Mouse (Mus musculus): ENCODE results near the gene Lrrc15. TPM values are rescaled to one million over a fixed set of nuclear protein-coding genes. Genes with fewer than 3 reads are reported as not detected.

Lrrc15 gene
- polyA plus RNA-seq, 1 experiment from 2014 or later: 2.7 TPM

DNA sequence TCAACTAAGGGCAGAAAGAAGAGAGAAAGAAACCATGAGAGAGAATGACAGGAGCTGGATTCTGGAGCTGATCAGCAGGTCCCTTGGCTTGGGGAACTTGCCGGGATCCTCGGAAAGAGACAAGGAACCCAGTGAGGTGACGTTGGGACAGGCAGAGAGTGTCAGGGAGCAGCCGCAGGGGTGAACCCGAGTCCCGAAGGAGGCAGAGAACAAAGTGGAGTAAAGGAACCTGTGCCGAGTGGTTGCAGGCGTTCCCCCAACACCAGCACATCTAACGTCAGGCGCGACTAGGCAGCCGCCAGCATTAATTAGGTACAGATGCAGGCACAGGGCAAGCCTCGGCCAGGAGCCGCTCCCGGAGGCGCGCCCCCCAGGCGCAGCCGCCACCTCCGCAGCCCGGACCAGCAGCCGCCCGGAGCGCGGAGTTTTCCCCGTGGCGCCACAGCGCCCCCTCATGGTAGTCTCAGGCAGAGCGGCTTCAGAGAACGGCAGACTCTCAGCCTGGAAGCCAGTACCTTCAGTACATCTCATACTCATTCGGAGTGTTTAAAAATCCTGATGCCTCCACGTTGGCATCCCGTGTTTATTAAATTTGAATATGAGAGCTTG lies 46.9 kb downstream of the Lrrc15 start:
- H3K4me3 ChIP-seq (ENCODE audit: low read depth, low read length): peak overlapping the region; percentile 28
- H3K36me3 ChIP-seq (ENCODE audit: control insufficient read depth, insufficient read depth, low read length): no peaks in the 10 kb centered on the region
- WGBS: under 1% methylated on average over 29 of the region's 33 CpGs
- peak; percentile 90 for DNase-seq (ENCODE audit: low spot score)
- peak overlapping the region; percentile 57 for H3K4me2 ChIP-seq (ENCODE audit: low read depth, low read length)
- peak; percentile 91 for ATAC-seq (ENCODE audit: low read depth)
- peaks cover 34% of the 10 kb centered on the region for H3K4me1 ChIP-seq (ENCODE audit: control insufficient read depth, insufficient read depth, low read length)
- H3K9ac ChIP-seq (ENCODE audit: low read depth, low read length): peak overlapping the region; percentile 28; the same call in 1 of the 2 replicates
- H3K27me3 ChIP-seq (replicated peaks; ENCODE audit: control insufficient read depth, insufficient read depth, low read length): no peaks in the 10 kb centered on the region
- peak overlapping the region; percentile 64 for H3K27ac ChIP-seq (replicated peaks; ENCODE audit: low read depth, low read length)
- H3K9me3 ChIP-seq (ENCODE audit: control insufficient read depth, low read length): no peaks in the 10 kb centered on the region

- Histone ChIP-seq H3K27ac (replicated peaks; ENCODE audit: low read depth, low read length) (peak overlapping the region; percentile 64; the same call in 1 of the 2 replicates), H3K36me3 (ENCODE audit: control insufficient read depth, insufficient read depth, low read length) (no peaks in the 10 kb centered on the region), H3K4me2 (ENCODE audit: low read depth, low read length) (peak overlapping the region; percentile 57; the same call in 1 of the 2 replicates), H3K4me3 (ENCODE audit: low read depth, low read length) (no peak overlapping the region), H3K9me3 (ENCODE audit: control insufficient read depth, low read length) (no peaks in the 10 kb centered on the region), H3K9ac (ENCODE audit: low read depth, low read length) (no peak overlapping the region), H3K27me3 (replicated peaks; ENCODE audit: control insufficient read depth, insufficient read depth, low read length) (no peaks in the 10 kb centered on the region), H3K4me1 (ENCODE audit: control insufficient read depth, insufficient read depth, low read length) (peaks cover 34% of the 10 kb centered on the region)
- 22% methylated on average over 2 of the region's 2 CpGs for WGBS
- ATAC-seq (ENCODE audit: low read depth) (no peak), DNase-seq (ENCODE audit: low spot score) (peak; percentile 55)
These were observed 47.5 kb downstream of the Lrrc15 start for GRCm38 (mm10) chr16:30235577-30235976.

- Histone ChIP-seq H3K9ac (ENCODE audit: low read depth, low read length) (no peak overlapping the region), H3K4me2 (ENCODE audit: low read depth, low read length) (no peak overlapping the region), H3K27me3 (replicated peaks; ENCODE audit: control insufficient read depth, insufficient read depth, low read length) (no peaks in the 10 kb centered on the region), H3K9me3 (ENCODE audit: control insufficient read depth, low read length) (no peaks in the 10 kb centered on the region), H3K4me3 (ENCODE audit: low read depth, low read length) (no peak overlapping the region), H3K4me1 (ENCODE audit: control insufficient read depth, insufficient read depth, low read length) (peaks cover 34% of the 10 kb centered on the region), H3K27ac (replicated peaks; ENCODE audit: low read depth, low read length) (no peak overlapping the region), H3K36me3 (ENCODE audit: control insufficient read depth, insufficient read depth, low read length) (no peaks in the 10 kb centered on the region)
- WGBS: 46% methylated on average over 12 of the region's 12 CpGs
- ATAC-seq (ENCODE audit: low read depth) (no peak), DNase-seq (ENCODE audit: low spot score) (no peak)
These were observed 48.2 kb downstream of the Lrrc15 start for GRCm38 (mm10) chr16:30234636-30235546.

DNA sequence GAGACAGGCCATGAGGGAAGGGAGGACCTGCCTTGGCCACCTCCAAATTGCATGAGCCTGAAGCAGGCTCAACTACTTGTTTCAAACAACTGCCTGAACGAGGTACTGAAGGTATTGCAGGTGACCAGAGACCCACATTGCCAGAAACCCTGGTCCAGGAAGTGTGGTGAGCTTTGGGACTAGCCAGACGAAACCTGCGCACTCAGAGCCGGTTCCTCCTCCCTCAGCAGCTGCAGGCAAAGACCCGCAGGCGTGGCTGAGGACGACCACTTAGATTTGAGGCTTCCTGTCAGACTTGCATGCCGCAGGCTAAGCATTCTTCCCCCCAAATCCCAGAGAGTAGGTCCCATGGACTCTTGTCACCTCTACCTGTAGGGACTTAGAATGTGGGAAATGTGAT lies 49.0 kb downstream of the Lrrc15 start:
- peaks cover 34% of the 10 kb centered on the region for H3K4me1 ChIP-seq (ENCODE audit: control insufficient read depth, insufficient read depth, low read length)
- no peak overlapping the region for H3K27ac ChIP-seq (replicated peaks; ENCODE audit: low read depth, low read length)
- 40% methylated on average over 8 of the region's 8 CpGs for WGBS
- no peaks in the 10 kb centered on the region for H3K9me3 ChIP-seq (ENCODE audit: control insufficient read depth, low read length)
- no peak overlapping the region for H3K4me2 ChIP-seq (ENCODE audit: low read depth, low read length)
- H3K36me3 ChIP-seq (ENCODE audit: control insufficient read depth, insufficient read depth, low read length): no peaks in the 10 kb centered on the region
- no peak overlapping the region for H3K9ac ChIP-seq (ENCODE audit: low read depth, low read length)
- no peak overlapping the region for H3K4me3 ChIP-seq (ENCODE audit: low read depth, low read length)
- no peak for ATAC-seq (ENCODE audit: low read depth)
- no peaks in the 10 kb centered on the region for H3K27me3 ChIP-seq (replicated peaks; ENCODE audit: control insufficient read depth, insufficient read depth, low read length)
- DNase-seq (ENCODE audit: low spot score): no peak

- no peaks in the 10 kb centered on the region for H3K9me3 ChIP-seq (ENCODE audit: control insufficient read depth, low read length)
- H3K9ac ChIP-seq (ENCODE audit: low read depth, low read length): no peak overlapping the region
- H3K27ac ChIP-seq (replicated peaks; ENCODE audit: low read depth, low read length): peak overlapping the region; percentile 31
- WGBS: 21% methylated on average over 13 of the region's 13 CpGs
- peaks cover 37% of the 10 kb centered on the region for H3K4me1 ChIP-seq (ENCODE audit: control insufficient read depth, insufficient read depth, low read length)
- ATAC-seq (ENCODE audit: low read depth) (peak; percentile 41), DNase-seq (ENCODE audit: low spot score) (peak; percentile 92)
- no peak overlapping the region for H3K4me3 ChIP-seq (ENCODE audit: low read depth, low read length)
- no peaks in the 10 kb centered on the region for H3K27me3 ChIP-seq (replicated peaks; ENCODE audit: control insufficient read depth, insufficient read depth, low read length)
- H3K4me2 ChIP-seq (ENCODE audit: low read depth, low read length): peak overlapping the region; percentile 16; the same call in 1 of the 2 replicates
- H3K36me3 ChIP-seq (ENCODE audit: control insufficient read depth, insufficient read depth, low read length): no peaks in the 10 kb centered on the region
These were observed 51.0 kb downstream of the Lrrc15 start for GRCm38 (mm10) chr16:30231882-30232604.

- H3K4me3 ChIP-seq (ENCODE audit: low read depth, low read length): no peak overlapping the region
- DNase-seq (ENCODE audit: low spot score) (no peak), ATAC-seq (ENCODE audit: low read depth) (peak; percentile 25; the same call in 1 of the 2 replicates)
- 44% methylated on average over 7 of the region's 7 CpGs for WGBS
- H3K9me3 ChIP-seq (ENCODE audit: control insufficient read depth, low read length): no peaks in the 10 kb centered on the region
- H3K27ac ChIP-seq (replicated peaks; ENCODE audit: low read depth, low read length): no peak overlapping the region
- peaks cover 19% of the 10 kb centered on the region; the same call in 1 of the 2 replicates for H3K4me1 ChIP-seq (ENCODE audit: control insufficient read depth, insufficient read depth, low read length)
- no peak overlapping the region for H3K4me2 ChIP-seq (ENCODE audit: low read depth, low read length)
- H3K9ac ChIP-seq (ENCODE audit: low read depth, low read length): no peak overlapping the region
- H3K36me3 ChIP-seq (ENCODE audit: control insufficient read depth, insufficient read depth, low read length): no peaks in the 10 kb centered on the region
- H3K27me3 ChIP-seq (replicated peaks; ENCODE audit: control insufficient read depth, insufficient read depth, low read length): no peaks in the 10 kb centered on the region
These were observed 55.7 kb downstream of the Lrrc15 start for GRCm38 (mm10) chr16:30227352-30227751.

GRCm38 (mm10) chr16:30221161-30221782 lies 61.8 kb downstream of the Lrrc15 start:
- no peaks in the 10 kb centered on the region for H3K9me3 ChIP-seq (ENCODE audit: control insufficient read depth, low read length)
- no peak for ATAC-seq (ENCODE audit: low read depth)

More at GRCm38 (mm10) chr16:30221161-30221782, 61.8 kb downstream of the Lrrc15 start:
- no peaks in the 10 kb centered on the region for H3K27me3 ChIP-seq (replicated peaks; ENCODE audit: control insufficient read depth, insufficient read depth, low read length)
- H3K4me1 ChIP-seq (ENCODE audit: control insufficient read depth, insufficient read depth, low read length): 0 out of 2 replicates have a peak, but pooled peaks cover 5% of the 10 kb centered on the region
- H3K4me3 ChIP-seq (ENCODE audit: low read depth, low read length): no peak overlapping the region
- no peak overlapping the region for H3K9ac ChIP-seq (ENCODE audit: low read depth, low read length)
- H3K27ac ChIP-seq (replicated peaks; ENCODE audit: low read depth, low read length): no peak overlapping the region
- 73% methylated on average over 11 of the region's 13 CpGs for WGBS
- DNase-seq (ENCODE audit: low spot score): no peak
- no peak overlapping the region for H3K4me2 ChIP-seq (ENCODE audit: low read depth, low read length)
- H3K36me3 ChIP-seq (ENCODE audit: control insufficient read depth, insufficient read depth, low read length): no peaks in the 10 kb centered on the region
